Mouse (Mus musculus) heart, postnatal 0 days (tissue): ENCODE data around the gene Ceacam19.

ENCODE experiments used
- CTCF ChIP-seq: IDR thresholded peaks from 2 replicates; pipeline ENCODE4 v1.5.1; 2016; ENCODE audit warnings: antibody characterized with exemption, control low read depth, low read depth
- EP300 ChIP-seq: IDR thresholded peaks from 2 replicates; pipeline ENCODE4 v1.6.1; 2016; ENCODE audit warnings: antibody characterized with exemption, low read depth

DNA sequence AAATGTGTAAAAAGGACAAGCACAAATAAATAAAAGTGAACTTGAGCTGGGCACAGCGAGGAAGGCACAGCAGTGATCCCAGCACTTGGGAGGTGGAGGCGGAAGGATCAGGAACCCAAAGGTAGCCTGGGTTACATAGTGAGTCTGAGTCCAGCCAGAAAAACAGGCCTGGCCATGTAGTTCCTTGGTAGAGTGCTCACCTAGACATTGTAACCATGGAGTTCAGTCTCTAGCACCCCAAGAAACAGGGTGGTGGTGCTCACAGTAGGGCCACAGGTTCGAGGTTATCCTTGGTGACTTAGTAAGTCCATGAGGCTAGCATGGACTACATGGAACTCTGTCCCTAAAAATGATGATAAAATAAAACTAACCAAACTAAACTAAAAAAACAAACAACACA, 46.8 kb downstream of the Ceacam19 start:
- TF ChIP-seq CTCF (no peak), EP300 (no peak)
